Mouse (Mus musculus): ENCODE data around the gene Rps3. TPM values are rescaled to one million over a fixed set of nuclear protein-coding genes. Genes with fewer than 3 reads are reported as not detected.

Gene Rps3
- polyA plus RNA-seq, 1 experiment from 2014 or later: 428 TPM

DNA sequence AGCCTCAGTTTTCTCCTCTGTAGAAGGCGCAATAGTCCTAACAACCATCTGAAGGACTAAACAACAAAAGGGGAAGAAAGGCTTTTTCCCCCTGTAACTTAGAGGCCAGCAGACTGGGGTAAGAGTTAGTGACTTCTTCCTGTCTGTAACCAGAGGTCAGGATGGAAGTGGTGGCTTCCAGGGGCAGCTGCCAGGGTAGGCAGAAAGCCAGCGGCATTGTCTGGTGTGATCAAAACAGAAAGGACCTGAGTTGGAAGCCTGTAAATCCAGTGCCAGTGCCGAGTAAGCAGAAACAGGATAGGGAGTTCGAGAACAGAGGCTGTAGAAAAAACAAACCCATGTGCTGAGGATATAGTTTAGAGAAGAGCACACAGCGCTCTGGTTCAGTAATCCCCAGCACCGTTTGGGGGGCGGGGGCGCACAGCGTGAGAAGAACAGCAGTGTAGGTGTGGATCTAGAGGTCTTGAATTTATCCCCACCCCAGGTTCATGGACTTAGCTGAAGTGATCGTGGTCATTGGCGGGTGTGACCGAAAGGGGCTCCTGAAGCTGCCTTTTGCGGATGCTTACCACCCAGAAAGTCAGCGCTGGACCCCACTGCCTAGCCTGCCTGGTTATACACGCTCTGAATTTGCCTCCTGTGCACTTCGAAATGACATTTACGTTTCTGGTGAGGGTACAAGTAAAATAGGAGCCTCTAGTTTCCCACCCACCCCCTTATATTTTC is 13.7 kb downstream of the Rps3 start:
- no peaks in the 10 kb centered on the region for H3K9me3 ChIP-seq (ENCODE audit: control insufficient read depth, low read length)
- H3K36me3 ChIP-seq (ENCODE audit: control insufficient read depth, insufficient read depth, low read length): peaks cover 11% of the 10 kb centered on the region
- no peak overlapping the region for H3K4me3 ChIP-seq (ENCODE audit: low read length)
- H3K4me2 ChIP-seq (ENCODE audit: low read length): no peak overlapping the region; the same call in 1 of the 2 replicates
- WGBS: 80% methylated on average over 17 of the region's 17 CpGs
- ATAC-seq: no peak
- peak overlapping the region; percentile 94 for H3K27ac ChIP-seq (ENCODE audit: low read depth, low read length)
- H3K9ac ChIP-seq (ENCODE audit: low read depth, low read length): no peak overlapping the region
- H3K4me1 ChIP-seq (ENCODE audit: control insufficient read depth, insufficient read depth, low read depth, low read length): peaks cover 46% of the 10 kb centered on the region
- no peaks in the 10 kb centered on the region for H3K27me3 ChIP-seq (replicated peaks; ENCODE audit: control insufficient read depth, insufficient read depth, low read length)

GRCm38 (mm10) chr7:99468283-99469132 is 15.0 kb downstream of the Rps3 start:
- Histone ChIP-seq H3K36me3 (ENCODE audit: control insufficient read depth, insufficient read depth, low read length) (peaks cover 10% of the 10 kb centered on the region), H3K4me1 (ENCODE audit: control insufficient read depth, insufficient read depth, low read depth, low read length) (peaks cover 42% of the 10 kb centered on the region), H3K27me3 (replicated peaks; ENCODE audit: control insufficient read depth, insufficient read depth, low read length) (no peaks in the 10 kb centered on the region), H3K27ac (ENCODE audit: low read depth, low read length) (peak overlapping the region; percentile 94), H3K4me2 (ENCODE audit: low read length) (peak overlapping the region; percentile 84), H3K9me3 (ENCODE audit: control insufficient read depth, low read length) (no peaks in the 10 kb centered on the region), H3K4me3 (ENCODE audit: low read length) (peak overlapping the region; percentile 60), H3K9ac (ENCODE audit: low read depth, low read length) (peak overlapping the region; percentile 79)
- WGBS: under 1% methylated on average over 88 of the region's 145 CpGs
- ATAC-seq: peak; percentile 84

DNA sequence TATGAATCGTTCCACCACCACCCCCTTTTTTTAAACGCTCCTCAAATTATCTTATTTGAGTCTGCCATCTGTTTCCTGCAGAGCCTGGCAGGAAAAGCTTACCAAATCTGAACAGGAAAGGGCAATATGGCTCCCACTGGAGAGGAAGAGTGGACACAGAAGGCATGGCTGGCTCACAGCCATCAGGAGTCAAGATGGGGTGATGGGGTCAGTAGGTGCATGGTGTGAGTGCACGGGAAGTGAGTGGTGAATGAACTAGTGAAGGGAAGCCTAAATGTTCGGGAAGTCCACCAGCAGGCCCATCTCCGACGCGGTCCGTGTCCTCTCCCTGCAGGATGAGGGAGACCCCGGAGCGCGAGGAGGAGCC is 15.6 kb downstream of the Rps3 start:
- Histone ChIP-seq H3K9me3 (ENCODE audit: control insufficient read depth, low read length) (no peaks in the 10 kb centered on the region), H3K27ac (ENCODE audit: low read depth, low read length) (peak overlapping the region; percentile 94), H3K4me3 (ENCODE audit: low read length) (peak overlapping the region; percentile 60), H3K27me3 (replicated peaks; ENCODE audit: control insufficient read depth, insufficient read depth, low read length) (no peaks in the 10 kb centered on the region), H3K9ac (ENCODE audit: low read depth, low read length) (peak overlapping the region; percentile 79), H3K4me1 (ENCODE audit: control insufficient read depth, insufficient read depth, low read depth, low read length) (peaks cover 42% of the 10 kb centered on the region), H3K36me3 (ENCODE audit: control insufficient read depth, insufficient read depth, low read length) (peaks cover 5% of the 10 kb centered on the region; the same call in 1 of the 2 replicates), H3K4me2 (ENCODE audit: low read length) (peak overlapping the region; percentile 84)
- no peak for ATAC-seq
- WGBS: 7% methylated on average over 11 of the region's 11 CpGs

DNA sequence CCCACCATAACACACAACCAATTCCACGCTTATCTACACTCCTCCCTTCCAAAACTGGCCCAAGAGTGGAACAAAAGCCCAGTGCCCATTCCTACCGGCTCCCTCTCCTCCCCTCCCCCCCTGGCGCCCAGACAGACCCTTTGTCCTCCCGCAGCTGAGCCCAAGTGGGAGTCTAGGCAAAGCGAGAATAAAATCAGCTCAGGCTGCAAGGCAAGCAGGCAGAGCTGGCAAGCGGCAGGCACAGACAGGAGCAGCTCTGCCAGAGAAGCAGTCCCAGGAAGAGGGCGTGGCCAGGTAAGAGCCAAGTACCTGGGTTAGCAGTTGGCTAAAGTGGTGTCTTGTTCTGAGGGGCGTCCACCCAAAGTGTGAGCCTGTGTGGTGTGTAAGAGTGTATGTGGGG is 17.7 kb downstream of the Rps3 start, which contains the start of gene Klhl35:
Gene Klhl35 (plus strand): TSS at position 194 of the 400 bp plus-strand sequence.
- Histone ChIP-seq H3K4me1 (ENCODE audit: control insufficient read depth, insufficient read depth, low read depth, low read length) (peaks cover 42% of the 10 kb centered on the region), H3K27ac (ENCODE audit: low read depth, low read length) (peak within 1 kb of the TSS; percentile 57), H3K9me3 (ENCODE audit: control insufficient read depth, low read length) (no peaks in the 10 kb centered on the region), H3K4me2 (ENCODE audit: low read length) (peak within 1 kb of the TSS; percentile 48), H3K27me3 (replicated peaks; ENCODE audit: control insufficient read depth, insufficient read depth, low read length) (no peaks in the 10 kb centered on the region), H3K4me3 (ENCODE audit: low read length) (peak within 1 kb of the TSS; percentile 16; the same call in 1 of the 2 replicates), H3K9ac (ENCODE audit: low read depth, low read length) (peak within 1 kb of the TSS; percentile 53), H3K36me3 (ENCODE audit: control insufficient read depth, insufficient read depth, low read length) (no peaks in the 10 kb centered on the region; the same call in 1 of the 2 replicates)
- 16% methylated on average over 8 of the region's 8 CpGs for WGBS
- no peak for ATAC-seq

- no peak overlapping the region for H3K4me2 ChIP-seq (ENCODE audit: low read length)
- 84% methylated on average over 2 of the region's 2 CpGs for WGBS
Observed at GRCm38 (mm10) chr7:99463120-99463519, 20.4 kb downstream of the Rps3 start.

GRCm38 (mm10) chr7:99459888-99460652 is 23.5 kb downstream of the Rps3 start:
- H3K9me3 ChIP-seq (ENCODE audit: control insufficient read depth, low read length): no peaks in the 10 kb centered on the region
- H3K4me3 ChIP-seq (ENCODE audit: low read length): no peak overlapping the region
- H3K9ac ChIP-seq (ENCODE audit: low read depth, low read length): no peak overlapping the region
- no peaks in the 10 kb centered on the region for H3K27me3 ChIP-seq (replicated peaks; ENCODE audit: control insufficient read depth, insufficient read depth, low read length)
- H3K4me1 ChIP-seq (ENCODE audit: control insufficient read depth, insufficient read depth, low read depth, low read length): peaks cover under 1% of the 10 kb centered on the region; the same call in 1 of the 2 replicates
- WGBS: 90% methylated on average over 15 of the region's 15 CpGs
- no peak overlapping the region for H3K27ac ChIP-seq (ENCODE audit: low read depth, low read length)
- no peak overlapping the region for H3K4me2 ChIP-seq (ENCODE audit: low read length)
- H3K36me3 ChIP-seq (ENCODE audit: control insufficient read depth, insufficient read depth, low read length): peaks cover 16% of the 10 kb centered on the region
- ATAC-seq: no peak

More at GRCm38 (mm10) chr7:99463120-99463519, 20.4 kb downstream of the Rps3 start:
- Histone ChIP-seq H3K9ac (ENCODE audit: low read depth, low read length) (no peak overlapping the region), H3K4me3 (ENCODE audit: low read length) (no peak overlapping the region), H3K4me1 (ENCODE audit: control insufficient read depth, insufficient read depth, low read depth, low read length) (peaks cover 29% of the 10 kb centered on the region), H3K27ac (ENCODE audit: low read depth, low read length) (no peak overlapping the region), H3K9me3 (ENCODE audit: control insufficient read depth, low read length) (no peaks in the 10 kb centered on the region), H3K27me3 (replicated peaks; ENCODE audit: control insufficient read depth, insufficient read depth, low read length) (no peaks in the 10 kb centered on the region), H3K36me3 (ENCODE audit: control insufficient read depth, insufficient read depth, low read length) (peaks cover 10% of the 10 kb centered on the region)
- ATAC-seq: no peak

DNA sequence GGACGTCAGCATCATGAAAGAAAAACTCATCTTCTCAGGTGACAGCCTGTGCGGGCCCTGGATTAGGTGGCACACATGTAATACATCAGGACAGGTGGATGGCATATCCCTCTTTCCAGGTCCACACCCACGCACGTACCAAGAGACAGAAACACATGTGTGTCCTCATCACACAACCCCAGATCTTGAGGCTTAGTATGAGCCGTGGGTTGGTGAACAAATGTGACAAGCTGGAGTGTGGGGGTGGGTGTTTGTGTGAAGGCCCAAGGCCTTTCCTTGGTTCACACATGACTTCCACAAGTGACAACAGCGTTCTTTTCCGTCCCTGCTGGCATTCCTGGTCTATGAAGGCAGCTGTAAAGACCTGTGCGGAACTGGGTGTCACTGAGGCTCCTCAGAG is 24.7 kb downstream of the Rps3 start:
- Histone ChIP-seq H3K36me3 (ENCODE audit: control insufficient read depth, insufficient read depth, low read length) (peaks cover 16% of the 10 kb centered on the region), H3K4me3 (ENCODE audit: low read length) (no peak overlapping the region), H3K27ac (ENCODE audit: low read depth, low read length) (no peak overlapping the region), H3K9ac (ENCODE audit: low read depth, low read length) (no peak overlapping the region), H3K9me3 (ENCODE audit: control insufficient read depth, low read length) (no peaks in the 10 kb centered on the region), H3K27me3 (replicated peaks; ENCODE audit: control insufficient read depth, insufficient read depth, low read length) (no peaks in the 10 kb centered on the region), H3K4me1 (ENCODE audit: control insufficient read depth, insufficient read depth, low read depth, low read length) (no peaks in the 10 kb centered on the region), H3K4me2 (ENCODE audit: low read length) (no peak overlapping the region)
- ATAC-seq: no peak
- 90% methylated on average over 8 of the region's 8 CpGs for WGBS

DNA sequence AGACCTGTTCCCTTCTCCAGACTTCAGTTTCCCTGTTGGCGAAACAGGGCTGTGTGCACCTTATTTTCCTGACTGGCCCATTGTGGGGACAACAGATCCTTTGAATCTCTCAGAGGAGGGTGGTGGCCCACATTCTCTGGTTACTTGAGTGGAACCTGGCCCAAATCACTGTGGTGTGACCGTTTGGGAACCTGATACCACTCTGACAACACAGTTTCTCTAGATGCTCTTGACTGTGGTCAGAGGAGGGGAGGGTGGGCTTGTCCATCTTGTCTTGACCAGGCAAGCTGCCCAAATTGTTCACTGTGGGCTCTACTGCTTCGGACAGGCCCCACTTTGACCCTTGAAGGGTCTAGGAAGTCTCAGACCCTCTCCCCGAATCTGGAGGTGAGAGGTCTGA is 29.5 kb downstream of the Rps3 start:
- WGBS: 83% methylated on average over 4 of the region's 4 CpGs
- Histone ChIP-seq H3K9ac (ENCODE audit: low read depth, low read length) (no peak overlapping the region), H3K27ac (ENCODE audit: low read depth, low read length) (no peak overlapping the region), H3K4me1 (ENCODE audit: control insufficient read depth, insufficient read depth, low read depth, low read length) (peaks cover 13% of the 10 kb centered on the region), H3K36me3 (ENCODE audit: control insufficient read depth, insufficient read depth, low read length) (peaks cover 6% of the 10 kb centered on the region; the same call in 1 of the 2 replicates), H3K9me3 (ENCODE audit: control insufficient read depth, low read length) (no peaks in the 10 kb centered on the region), H3K27me3 (replicated peaks; ENCODE audit: control insufficient read depth, insufficient read depth, low read length) (no peaks in the 10 kb centered on the region), H3K4me2 (ENCODE audit: low read length) (no peak overlapping the region), H3K4me3 (ENCODE audit: low read length) (no peak overlapping the region)
- ATAC-seq: no peak

Data from hindbrain, embryonic 16.5 days (tissue).